Mouse (Mus musculus): ENCODE measurements at regions not wholly inside any gene's neighbourhood (a gene's known extent, or its start where the extent isn't known, plus 50 kb on each side); places are given as distances from the start of the nearest gene placed in this dataset.

- no peak for DNase-seq
- Histone ChIP-seq H3K4me3 (ENCODE audit: control insufficient read depth, insufficient read depth, low read length) (no peak overlapping the region), H3K4me1 (replicated peaks; ENCODE audit: control insufficient read depth, insufficient read depth, low read length) (no peaks in the 10 kb centered on the region), H3K27me3 (ENCODE audit: control insufficient read depth, insufficient read depth, low read length) (no peaks in the 10 kb centered on the region), H3K27ac (ENCODE audit: control insufficient read depth, insufficient read depth, low read length) (no peak overlapping the region), H3K36me3 (ENCODE audit: control insufficient read depth, insufficient read depth, low read length) (no peaks in the 10 kb centered on the region)
- 76% methylated on average over 8 of the region's 8 CpGs for WGBS
- TF ChIP-seq POLR2A (IDR thresholded peaks at IDR 0.05; ENCODE audit: control insufficient read depth, extremely low read depth, insufficient read depth, low read length, poor library complexity) = no peak
- TF ChIP-seq CTCF (IDR thresholded peaks at IDR 0.05; ENCODE audit: borderline replicate concordance, control insufficient read depth, extremely low read depth, insufficient read depth, low read length, poor library complexity) = no peak
These were observed 63.0 kb upstream of the Pitx1 start for GRCm38 (mm10) chr13:55898999-55899398.

- 94% methylated on average over 17 of the region's 17 CpGs for WGBS
- Histone ChIP-seq H3K27me3 (ENCODE audit: control insufficient read depth, insufficient read depth, low read length) (no peaks in the 10 kb centered on the region), H3K4me1 (replicated peaks; ENCODE audit: control insufficient read depth, insufficient read depth, low read length) (no peaks in the 10 kb centered on the region), H3K36me3 (ENCODE audit: control insufficient read depth, insufficient read depth, low read length) (no peaks in the 10 kb centered on the region), H3K27ac (ENCODE audit: control insufficient read depth, insufficient read depth, low read length) (no peak overlapping the region), H3K4me3 (ENCODE audit: control insufficient read depth, insufficient read depth, low read length) (no peak overlapping the region)
- TF ChIP-seq CTCF (IDR thresholded peaks at IDR 0.05; ENCODE audit: borderline replicate concordance, control insufficient read depth, extremely low read depth, insufficient read depth, low read length, poor library complexity) = no peak
- TF ChIP-seq POLR2A (IDR thresholded peaks at IDR 0.05; ENCODE audit: control insufficient read depth, extremely low read depth, insufficient read depth, low read length, poor library complexity) = no peak
- no peak for DNase-seq
These were observed 62.4 kb upstream of the Pitx1 start for GRCm38 (mm10) chr13:55898257-55898950.

GRCm38 (mm10) chr13:55895505-55895904 lies 59.5 kb upstream of the Pitx1 start:
- no peak for TF ChIP-seq POLR2A (IDR thresholded peaks at IDR 0.05; ENCODE audit: control insufficient read depth, extremely low read depth, insufficient read depth, low read length, poor library complexity)
- no peak for TF ChIP-seq CTCF (IDR thresholded peaks at IDR 0.05; ENCODE audit: borderline replicate concordance, control insufficient read depth, extremely low read depth, insufficient read depth, low read length, poor library complexity)
- no peaks in the 10 kb centered on the region for H3K4me1 ChIP-seq (replicated peaks; ENCODE audit: control insufficient read depth, insufficient read depth, low read length)
- 54% methylated on average over 5 of the region's 5 CpGs for WGBS
- DNase-seq = no peak
- no peak overlapping the region for H3K4me3 ChIP-seq (ENCODE audit: control insufficient read depth, insufficient read depth, low read length)
- no peak overlapping the region for H3K27ac ChIP-seq (ENCODE audit: control insufficient read depth, insufficient read depth, low read length)
- H3K36me3 ChIP-seq (ENCODE audit: control insufficient read depth, insufficient read depth, low read length) = no peaks in the 10 kb centered on the region
- H3K27me3 ChIP-seq (ENCODE audit: control insufficient read depth, insufficient read depth, low read length) = no peaks in the 10 kb centered on the region

DNA sequence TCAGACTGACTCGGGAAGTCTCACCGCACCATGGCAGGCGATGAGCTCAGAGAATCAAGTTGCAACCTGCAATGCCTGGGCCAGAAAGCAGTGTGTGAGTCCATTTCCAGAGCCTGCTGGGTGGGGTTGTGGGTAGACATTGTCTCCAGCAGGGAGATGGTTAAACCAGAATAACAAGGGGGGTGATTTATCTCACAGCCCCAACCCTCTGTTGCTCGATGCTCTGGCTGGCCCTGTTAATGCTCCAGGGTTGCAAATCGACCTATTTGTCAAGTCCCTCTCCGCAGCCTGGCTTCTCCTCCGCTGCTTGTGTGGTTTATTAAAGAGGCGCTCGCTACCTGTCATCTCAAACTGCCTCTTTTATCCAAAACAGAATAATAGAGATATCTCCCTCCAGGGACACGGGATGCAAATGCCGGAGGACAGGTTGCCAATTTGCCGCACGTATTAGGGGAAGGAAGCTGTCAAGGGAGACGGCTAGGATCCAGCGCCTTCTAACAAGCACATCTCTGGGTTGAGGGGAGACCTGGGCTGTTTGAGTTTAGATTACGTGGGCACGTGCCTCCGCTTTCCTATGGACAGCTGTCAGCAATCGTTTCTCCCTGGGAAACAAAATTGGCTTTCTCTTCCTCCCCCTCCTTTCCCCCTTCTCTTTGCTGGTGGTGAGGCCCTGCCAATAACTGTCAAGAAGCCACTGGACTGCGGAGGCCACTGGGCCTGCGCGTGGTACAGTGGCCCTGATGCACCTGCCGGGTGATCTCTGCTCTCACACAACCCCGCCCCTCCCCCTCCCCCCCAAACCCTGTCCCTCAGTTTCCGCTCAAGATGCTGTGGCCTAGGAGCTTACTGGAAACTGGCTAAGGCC lies 57.4 kb upstream of the Pitx1 start:
- Histone ChIP-seq H3K4me3 (ENCODE audit: control insufficient read depth, insufficient read depth, low read length) (no peak overlapping the region), H3K4me1 (replicated peaks; ENCODE audit: control insufficient read depth, insufficient read depth, low read length) (no peaks in the 10 kb centered on the region), H3K27ac (ENCODE audit: control insufficient read depth, insufficient read depth, low read length) (no peak overlapping the region), H3K27me3 (ENCODE audit: control insufficient read depth, insufficient read depth, low read length) (no peaks in the 10 kb centered on the region), H3K36me3 (ENCODE audit: control insufficient read depth, insufficient read depth, low read length) (no peaks in the 10 kb centered on the region)
- 88% methylated on average over 25 of the region's 25 CpGs for WGBS
- TF ChIP-seq CTCF (IDR thresholded peaks at IDR 0.05; ENCODE audit: borderline replicate concordance, control insufficient read depth, extremely low read depth, insufficient read depth, low read length, poor library complexity) (no peak), POLR2A (IDR thresholded peaks at IDR 0.05; ENCODE audit: control insufficient read depth, extremely low read depth, insufficient read depth, low read length, poor library complexity) (no peak)
- DNase-seq = no peak

DNA sequence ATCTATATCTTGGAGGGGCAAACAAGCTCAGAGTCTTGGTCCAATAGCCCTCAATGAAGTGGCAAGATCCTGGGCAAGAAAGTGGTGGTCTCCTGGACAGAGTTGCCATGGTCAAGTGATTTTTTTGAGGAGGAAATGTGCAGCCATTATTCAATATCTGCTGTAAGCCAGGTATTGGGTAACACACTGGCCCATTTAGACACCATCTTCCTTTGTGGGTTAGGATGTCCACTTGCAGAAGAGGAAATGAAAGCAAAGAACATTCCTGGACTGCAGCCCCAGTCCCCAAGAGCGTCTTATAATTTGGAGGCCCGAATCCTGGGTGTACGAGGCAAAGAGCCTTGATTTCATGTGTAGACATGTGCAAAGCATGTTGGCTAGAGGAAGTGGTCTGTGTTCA lies 56.3 kb upstream of the Pitx1 start:
- Histone ChIP-seq H3K27me3 (ENCODE audit: control insufficient read depth, insufficient read depth, low read length) (no peaks in the 10 kb centered on the region), H3K27ac (ENCODE audit: control insufficient read depth, insufficient read depth, low read length) (no peak overlapping the region), H3K4me1 (replicated peaks; ENCODE audit: control insufficient read depth, insufficient read depth, low read length) (no peaks in the 10 kb centered on the region), H3K4me3 (ENCODE audit: control insufficient read depth, insufficient read depth, low read length) (no peak overlapping the region), H3K36me3 (ENCODE audit: control insufficient read depth, insufficient read depth, low read length) (no peaks in the 10 kb centered on the region)
- DNase-seq = no peak
- 71% methylated on average over 3 of the region's 3 CpGs for WGBS
- TF ChIP-seq POLR2A (IDR thresholded peaks at IDR 0.05; ENCODE audit: control insufficient read depth, extremely low read depth, insufficient read depth, low read length, poor library complexity) (no peak), CTCF (IDR thresholded peaks at IDR 0.05; ENCODE audit: borderline replicate concordance, control insufficient read depth, extremely low read depth, insufficient read depth, low read length, poor library complexity) (no peak)

GRCm38 (mm10) chr13:55887099-55887736 lies 51.2 kb upstream of the Pitx1 start:
- no peak for DNase-seq
- Histone ChIP-seq H3K4me3 (ENCODE audit: control insufficient read depth, insufficient read depth, low read length) (no peak overlapping the region), H3K36me3 (ENCODE audit: control insufficient read depth, insufficient read depth, low read length) (no peaks in the 10 kb centered on the region), H3K27ac (ENCODE audit: control insufficient read depth, insufficient read depth, low read length) (no peak overlapping the region), H3K4me1 (replicated peaks; ENCODE audit: control insufficient read depth, insufficient read depth, low read length) (no peaks in the 10 kb centered on the region), H3K27me3 (ENCODE audit: control insufficient read depth, insufficient read depth, low read length) (no peaks in the 10 kb centered on the region; the same call in 1 of the 2 replicates)
- TF ChIP-seq CTCF (IDR thresholded peaks at IDR 0.05; ENCODE audit: borderline replicate concordance, control insufficient read depth, extremely low read depth, insufficient read depth, low read length, poor library complexity) = no peak
- 96% methylated on average over 13 of the region's 13 CpGs for WGBS
